Mouse (Mus musculus): ENCODE measurements around the gene Scn1b. TPM values are rescaled to one million over a fixed set of nuclear protein-coding genes. Genes with fewer than 3 reads are reported as not detected.

The Scn1b gene
- total and polyA plus RNA-seq, 3 experiments: 0.30 TPM; not detected in 2

DNA sequence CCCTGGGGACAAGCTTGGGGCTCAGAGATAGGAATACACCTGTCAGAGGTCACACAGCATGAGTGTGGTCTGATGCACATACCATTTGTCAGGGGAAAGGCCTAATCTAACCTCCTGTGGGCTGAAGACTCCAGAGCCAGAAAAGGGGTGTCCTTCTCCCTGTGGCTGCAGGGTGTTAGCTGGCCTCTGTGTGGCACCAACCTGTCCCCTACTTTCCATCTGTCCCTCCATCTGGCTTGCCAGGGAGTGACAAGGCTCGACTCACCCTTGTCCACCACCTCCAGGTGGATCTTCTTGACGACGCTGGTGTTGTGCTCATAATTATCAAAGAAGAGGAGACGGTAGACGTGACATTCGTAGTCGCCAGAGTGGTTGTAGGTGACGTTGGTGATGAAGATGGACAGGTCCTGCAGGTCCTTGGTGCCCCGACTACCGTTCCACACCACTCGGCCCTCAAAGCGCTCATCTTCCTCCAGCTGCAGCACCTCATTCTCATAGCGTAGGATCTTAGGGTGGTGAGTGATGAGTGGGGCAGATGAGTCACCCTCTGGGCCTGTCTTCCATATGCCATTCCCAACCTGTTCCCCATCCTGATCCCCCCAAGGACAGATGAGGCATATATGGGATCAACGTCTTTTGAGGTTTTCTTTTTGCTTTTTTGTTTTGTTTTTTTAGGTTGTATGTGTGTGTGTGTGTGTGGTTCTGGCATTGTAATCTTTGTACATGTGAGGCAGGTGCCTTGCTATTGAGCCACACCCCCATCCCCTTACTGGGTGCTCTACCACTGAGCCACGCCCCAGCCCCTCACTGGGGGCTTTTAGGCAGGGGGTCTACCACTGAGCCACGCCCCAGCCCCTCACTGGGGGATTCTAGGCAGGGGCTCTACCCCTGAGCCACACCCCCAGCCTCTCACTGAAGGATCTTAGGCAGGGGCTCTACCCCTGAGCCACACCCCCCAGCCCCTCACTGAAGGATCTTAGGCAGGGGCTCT lies 3.9 kb downstream of the Scn1b start:
- in situ Hi-C loops (cut with MboI; ENCODE audit: low pct_ligation_motif_present, low pct_unique_long_range_greater_than_20kb, low sequenced_read_pairs) (no loop called here), dilution Hi-C loops (cut with MboI; ENCODE audit: extremely low pct_ligation_motif_present, extremely low pct_unique_long_range_greater_than_20kb, low sequenced_read_pairs) (no loop called here)
- Histone ChIP-seq H3K4me2 (ENCODE audit: insufficient read depth, low read depth, poor library complexity, severe bottlenecking) (no peak overlapping the region), H3K4me3 (replicated peaks in 1 of 3; ENCODE audit: low read depth in 2 of 3, low read length in 2 of 3, poor library complexity in 1 of 3) (no peak overlapping the region), H3K79me2 (replicated peaks; ENCODE audit: control insufficient read depth, extremely low read depth, insufficient read depth, poor library complexity, severe bottlenecking) (no peaks in the 10 kb centered on the region), H3K27ac (ENCODE audit: insufficient read depth, low read depth) (no peak overlapping the region), H3K27me3 (replicated peaks) (no peaks in the 10 kb centered on the region), H3K9ac (ENCODE audit: insufficient read depth, low read depth) (no peak overlapping the region), H3K36me3 (replicated peaks in 1 of 2; ENCODE audit: control insufficient read depth in 1 of 2, insufficient read depth in 1 of 2, low read length in 1 of 2) (peaks cover under 1 to 8% of the 10 kb centered on the region in 2 experiments), H3K4me1 (ENCODE audit: control insufficient read depth in 1 of 2, insufficient read depth in 2 of 2) (peaks cover 4 to 16% of the 10 kb centered on the region in 2 experiments; a peak in 3 of 4 replicates), H3K9me3 (replicated peaks; ENCODE audit: low read length) (peaks cover 6% of the 10 kb centered on the region)
- no peak for DNase-seq (ENCODE audit: extremely low read depth)
- TF ChIP-seq NRF1 (IDR thresholded peaks at IDR 0.05; ENCODE audit: low read depth, low read length): no peak
- TF ChIP-seq JUND (conservative IDR thresholded peaks at IDR 0.05; ENCODE audit: low read depth, low read length): no peak
- TF ChIP-seq CHD2 (IDR thresholded peaks at IDR 0.05; ENCODE audit: low read length): no peak
- no peak for TF ChIP-seq MYC (IDR thresholded peaks at IDR 0.05; ENCODE audit: low read depth, low read length)
- no peak for TF ChIP-seq CHD1 (IDR thresholded peaks at IDR 0.05; ENCODE audit: low read depth, low read length)
- no peak for TF ChIP-seq E2F4 (IDR thresholded peaks at IDR 0.05; ENCODE audit: insufficient replicate concordance, low read depth, low read length)
- TF ChIP-seq JUN (IDR thresholded peaks at IDR 0.05; ENCODE audit: insufficient read depth, low read depth, low read length): no peak
- TF ChIP-seq EP300 (IDR thresholded peaks at IDR 0.05; ENCODE audit: low read length): no peak
- no peak for TF ChIP-seq PAX5 (IDR thresholded peaks at IDR 0.05; ENCODE audit: low read length)
- no peak for TF ChIP-seq ZNF384 (IDR thresholded peaks at IDR 0.05; ENCODE audit: low read depth, low read length)
- no peak for TF ChIP-seq CTCF (conservative IDR thresholded peaks at IDR 0.05 in 1 of 2, IDR thresholded peaks at IDR 0.05 in 1 of 2; ENCODE audit: low read depth in 2 of 2, low read length in 2 of 2)

GRCm38 (mm10) chr7:31119556-31119955 lies 7.2 kb downstream of the Scn1b start:
- dilution Hi-C loops (cut with MboI; ENCODE audit: extremely low pct_ligation_motif_present, extremely low pct_unique_long_range_greater_than_20kb, low sequenced_read_pairs) (no loop called here), in situ Hi-C loops (cut with MboI; ENCODE audit: low pct_ligation_motif_present, low pct_unique_long_range_greater_than_20kb, low sequenced_read_pairs) (no loop called here)
- H3K9ac ChIP-seq (ENCODE audit: insufficient read depth, low read depth): no peak overlapping the region
- no peaks in the 10 kb centered on the region for H3K27me3 ChIP-seq (replicated peaks)
- peaks cover 8 to 30% of the 10 kb centered on the region in 2 experiments; a peak in 3 of 4 replicates for H3K4me1 ChIP-seq (ENCODE audit: control insufficient read depth in 1 of 2, insufficient read depth in 2 of 2)
- no peaks in the 10 kb centered on the region for H3K79me2 ChIP-seq (replicated peaks; ENCODE audit: control insufficient read depth, extremely low read depth, insufficient read depth, poor library complexity, severe bottlenecking)
- H3K4me2 ChIP-seq (ENCODE audit: insufficient read depth, low read depth, poor library complexity, severe bottlenecking): no peak overlapping the region
- H3K36me3 ChIP-seq (replicated peaks in 1 of 2; ENCODE audit: control insufficient read depth in 1 of 2, insufficient read depth in 1 of 2, low read length in 1 of 2): no peaks in the 10 kb centered on the region
- no peak overlapping the region for H3K27ac ChIP-seq (ENCODE audit: insufficient read depth, low read depth)
- H3K4me3 ChIP-seq (replicated peaks in 1 of 3; ENCODE audit: low read depth in 2 of 3, low read length in 2 of 3, poor library complexity in 1 of 3): no peak overlapping the region
- H3K9me3 ChIP-seq (replicated peaks; ENCODE audit: low read length): no peaks in the 10 kb centered on the region
- TF ChIP-seq SIN3A (IDR thresholded peaks at IDR 0.05; ENCODE audit: low read length) (no peak), RAD21 (IDR thresholded peaks at IDR 0.05; ENCODE audit: low read depth, low read length) (no peak), NRF1 (IDR thresholded peaks at IDR 0.05; ENCODE audit: low read depth, low read length) (no peak), MXI1 (IDR thresholded peaks at IDR 0.05; ENCODE audit: low read depth, low read length) (no peak), NELFE (IDR thresholded peaks at IDR 0.05; ENCODE audit: low read depth, low read length) (no peak), SMC3 (IDR thresholded peaks at IDR 0.05; ENCODE audit: low read depth, low read length) (no peak), KAT2A (IDR thresholded peaks at IDR 0.05; ENCODE audit: insufficient replicate concordance, low read length) (no peak), UBTF (IDR thresholded peaks at IDR 0.05; ENCODE audit: low read depth, low read length) (no peak), BHLHE40 (IDR thresholded peaks at IDR 0.05; ENCODE audit: low read depth, low read length) (no peak), HCFC1 (IDR thresholded peaks at IDR 0.05; ENCODE audit: low read depth, low read length) (no peak), POLR2A (IDR thresholded peaks at IDR 0.05; ENCODE audit: low read depth, low read length) (no peak), JUN (IDR thresholded peaks at IDR 0.05; ENCODE audit: insufficient read depth, low read depth, low read length) (no peak), MAX (IDR thresholded peaks at IDR 0.05; ENCODE audit: low read length) (no peak), USF2 (conservative IDR thresholded peaks at IDR 0.05; ENCODE audit: low read depth, low read length) (no peak), ETS1 (conservative IDR thresholded peaks at IDR 0.05; ENCODE audit: low read depth, low read length) (no peak), RCOR1 (conservative IDR thresholded peaks at IDR 0.05; ENCODE audit: low read depth, low read length) (no peak), CHD2 (IDR thresholded peaks at IDR 0.05; ENCODE audit: low read length) (no peak), ZMIZ1 (IDR thresholded peaks at IDR 0.05; ENCODE audit: low read depth, low read length) (no peak)
- DNase-seq (ENCODE audit: extremely low read depth): no peak
